Mouse (Mus musculus) adrenal gland, postnatal 4 days (tissue): ENCODE measurements around the gene Cd163. TPM values are rescaled to one million over a fixed set of nuclear protein-coding genes. Genes with fewer than 3 reads are reported as not detected.

Experiments used
- DNase-seq, 2 experiments: peaks; one replicate each; pipeline ENCODE4 v3.0.0; 2021 to 2022; ENCODE audit warnings: low spot score in 2 of 2, mixed read lengths in 2 of 2
- total RNA-seq, 2 experiments: library from RNA; stranded (reverse); gene quantifications; 2 replicates each; pipeline ENCODE4 v1.2.3; 2021

The Cd163 gene
- total RNA-seq, 2 experiments from 2014 or later: 19.5 to 20.2 TPM

DNA sequence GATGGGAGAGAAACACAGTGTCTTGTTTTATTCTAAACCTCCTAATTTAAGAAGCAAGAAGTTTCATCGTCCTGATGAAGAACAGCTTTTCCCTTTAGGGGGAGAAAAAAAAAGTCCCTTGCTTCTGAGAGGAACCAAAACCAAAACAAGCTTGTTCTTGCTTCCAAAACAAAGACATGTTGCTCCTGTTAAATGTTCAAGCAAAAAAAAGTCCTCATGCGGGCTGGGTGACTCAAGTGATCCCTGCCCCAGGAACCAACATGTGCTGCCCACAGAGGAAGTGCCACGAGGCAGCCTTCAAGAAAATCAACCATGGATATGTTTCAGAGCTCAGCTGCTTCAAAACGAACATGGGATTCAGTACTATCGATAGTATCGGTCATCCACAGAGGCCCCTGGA is 54.5 kb downstream of the Cd163 start:
- DNase-seq: no peak

DNA sequence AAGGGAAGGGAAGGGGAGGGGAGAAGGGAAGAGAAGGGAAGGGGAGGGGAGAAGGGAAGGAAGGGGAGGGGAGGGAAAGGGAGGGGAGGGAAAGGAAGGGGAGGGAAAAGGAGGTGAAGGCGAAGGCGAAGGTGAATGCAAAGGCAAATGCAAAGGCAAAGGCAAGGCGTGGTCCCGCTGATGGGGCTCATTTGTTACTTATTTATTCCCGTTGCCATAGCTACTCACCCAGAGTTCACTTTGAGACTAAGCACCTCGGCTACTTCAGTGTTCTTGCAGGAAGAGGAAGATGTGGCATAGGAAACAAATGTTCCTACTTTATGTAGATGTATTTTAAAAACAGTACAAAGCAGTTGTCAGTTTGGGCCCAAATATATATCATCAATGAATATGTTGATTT is 56.1 kb downstream of the Cd163 start:
- no peak for DNase-seq

DNA sequence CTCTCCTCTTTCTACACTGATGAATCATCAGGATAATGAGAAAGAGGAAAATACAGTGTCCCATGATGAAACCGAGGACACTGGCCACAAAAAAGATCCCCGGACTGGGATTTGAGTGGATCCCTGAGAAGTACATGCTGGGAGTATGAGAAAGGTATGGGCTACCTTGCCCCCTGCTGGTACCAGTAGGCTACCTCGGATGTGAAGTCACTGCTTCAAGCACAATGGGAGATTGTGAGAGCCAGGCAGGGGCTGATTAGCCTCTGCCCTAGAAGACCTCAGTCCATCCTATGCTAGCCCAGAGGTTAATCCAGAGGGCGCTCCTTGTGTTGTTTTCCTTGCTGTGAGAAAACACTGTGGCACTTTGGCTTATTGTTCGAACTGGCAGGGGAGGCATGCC is 59.9 kb downstream of the Cd163 start:
- DNase-seq: no peak

DNA sequence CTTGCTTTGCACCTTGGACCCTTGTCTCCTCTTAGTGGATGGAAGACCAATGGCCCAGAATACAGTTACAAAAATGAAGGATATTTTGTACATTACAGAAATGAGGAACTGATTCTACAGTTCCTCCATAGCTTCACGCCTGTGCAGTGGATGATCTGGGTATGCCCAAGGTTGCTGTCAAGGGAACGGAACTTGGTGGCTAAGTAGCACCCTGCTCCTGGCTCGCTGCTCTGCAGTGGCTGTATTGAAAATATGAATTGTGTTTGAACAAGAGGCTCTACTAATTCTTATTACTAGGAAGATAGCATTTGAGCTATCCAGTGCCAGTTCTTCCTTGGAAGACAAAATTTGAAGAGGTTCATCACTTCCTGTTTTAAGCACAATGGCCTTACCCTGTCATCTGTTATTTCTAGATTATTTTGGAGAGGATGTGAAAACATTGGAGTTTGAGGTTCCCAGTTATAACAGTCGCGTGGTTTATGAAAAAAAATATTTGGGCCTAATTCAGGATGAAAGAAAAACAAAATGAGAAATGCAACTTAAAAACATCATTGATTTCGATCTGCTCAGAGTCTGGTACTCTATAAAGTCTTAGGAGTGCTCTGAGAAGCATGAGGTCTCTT is 69.2 kb downstream of the Cd163 start:
- no peak for DNase-seq

DNA sequence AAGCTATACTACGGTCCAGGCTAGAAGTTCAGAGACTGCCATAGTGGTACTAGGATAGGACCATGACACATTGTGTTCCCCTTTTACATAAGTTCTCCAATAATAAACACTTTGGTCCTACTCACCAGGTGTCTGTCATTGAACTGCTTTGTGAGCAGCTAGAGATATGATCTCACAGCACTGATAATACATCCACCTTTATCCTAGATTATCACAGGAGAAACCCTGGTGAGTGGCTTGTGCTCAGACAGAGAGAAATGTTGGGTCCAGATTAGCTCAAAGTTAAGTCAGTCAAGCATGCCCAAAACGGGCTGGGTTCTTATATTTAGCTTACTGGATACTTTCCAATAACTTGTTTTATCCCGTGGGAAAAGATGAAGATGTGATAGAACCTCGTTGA is 70.2 kb downstream of the Cd163 start:
- no peak for DNase-seq

DNA sequence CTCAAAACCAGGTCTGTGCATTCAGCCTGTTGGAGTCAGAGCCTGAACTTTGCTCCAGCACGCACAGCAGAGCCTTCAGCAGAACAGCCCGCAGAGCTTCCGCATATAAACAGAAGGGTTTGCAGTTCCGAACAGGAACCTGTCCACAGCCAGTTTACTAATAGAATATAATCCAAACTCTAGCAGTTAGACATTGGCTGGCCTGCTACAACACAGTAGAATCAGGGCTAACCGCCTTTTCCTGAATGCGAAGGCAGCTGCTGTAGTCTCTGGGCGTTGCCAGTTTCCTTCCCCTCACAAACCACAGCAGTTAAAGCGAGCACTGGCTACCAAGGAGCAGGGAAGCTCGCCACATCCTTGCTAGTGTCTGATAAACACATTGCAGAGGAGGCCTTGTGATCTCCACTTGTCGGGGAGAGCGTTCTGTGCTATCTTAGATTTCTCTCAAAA is 71.0 kb downstream of the Cd163 start:
- no peak for DNase-seq

DNA sequence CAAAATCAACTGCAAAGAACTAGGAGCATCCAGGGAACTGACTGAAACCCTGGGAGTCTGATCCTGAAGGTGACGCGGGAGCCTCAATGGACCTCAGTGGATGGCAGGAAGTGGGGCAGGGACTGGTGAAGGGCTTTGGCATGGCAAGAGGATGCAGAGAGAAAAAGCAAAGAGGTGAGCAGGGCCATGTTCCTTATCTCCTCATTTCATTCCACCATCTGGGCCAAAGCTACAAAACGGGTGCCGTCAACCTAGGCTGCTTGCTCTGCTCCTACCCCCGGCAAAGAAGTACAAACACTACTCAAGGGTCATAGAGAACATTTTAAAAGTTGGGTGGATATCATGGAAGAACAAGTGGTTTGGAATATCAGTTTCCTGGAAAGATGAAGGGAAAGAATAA is 71.9 kb downstream of the Cd163 start:
- no peak for DNase-seq

DNA sequence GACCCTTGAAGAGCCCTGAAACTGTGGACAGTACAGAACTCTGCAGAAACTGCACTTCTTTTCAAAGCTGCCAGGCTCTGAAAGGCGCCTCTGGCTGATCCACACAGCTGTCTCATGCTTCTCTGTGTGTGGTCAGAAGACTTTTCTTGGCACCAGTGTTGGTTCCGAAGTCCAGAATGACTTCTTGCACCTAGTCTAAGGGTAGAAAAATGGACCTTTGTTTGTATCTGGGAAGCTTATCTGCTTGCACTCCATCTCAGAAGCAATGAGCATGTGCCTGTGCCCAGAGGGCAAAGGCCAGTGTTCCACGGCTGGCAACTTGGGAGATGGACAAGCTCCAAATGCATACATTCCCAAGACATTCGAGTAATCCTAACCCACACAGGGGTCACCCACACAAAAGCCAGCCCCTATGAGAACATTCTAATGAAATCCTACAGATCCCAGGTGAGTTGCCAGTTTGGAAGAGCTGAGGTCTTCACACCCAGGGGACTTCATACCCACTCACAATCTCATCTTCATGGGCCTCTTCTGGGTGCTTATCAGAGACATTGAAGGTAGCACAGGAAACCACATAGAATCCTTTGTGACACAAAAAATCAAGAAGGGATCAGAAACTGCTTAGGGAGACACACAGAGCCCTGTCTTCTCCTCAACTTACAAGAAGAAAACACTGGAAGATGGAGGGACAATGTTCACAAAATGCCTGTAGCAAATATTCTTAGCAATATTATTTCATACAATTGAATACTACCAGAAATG is 73.2 kb downstream of the Cd163 start:
- no peak for DNase-seq

DNA sequence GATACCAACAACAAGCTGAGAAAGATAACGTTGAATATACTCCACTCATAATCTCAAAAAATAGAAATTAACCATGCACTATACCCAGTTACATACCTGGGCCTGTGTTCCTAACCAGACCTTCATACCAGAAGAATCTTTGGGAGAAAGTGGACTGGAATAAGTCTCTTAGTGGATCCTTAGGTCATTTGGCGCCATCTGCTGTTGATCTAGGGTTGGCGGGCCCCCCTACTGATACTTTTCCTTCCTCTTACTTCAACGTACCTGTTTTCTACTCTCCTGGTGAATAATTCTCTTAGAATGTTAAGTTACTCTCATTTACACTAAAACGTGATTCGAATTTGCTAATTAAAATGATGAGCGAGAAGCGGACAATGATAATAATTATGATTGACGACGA is 74.9 kb downstream of the Cd163 start:
- DNase-seq: no peak

Other genes starting within 250 kb of the Cd163 start
- not detected for gene Vmn2r27, start 72.8 kb upstream of the Cd163 start, total RNA-seq
- gene Pex5, start 110.4 kb downstream of the Cd163 start, total RNA-seq: 10 to 100 TPM; 82.1 to 88.3 TPM
- gene Clstn3, start 160.1 kb downstream of the Cd163 start, total RNA-seq: 10 to 100 TPM; 33.9 to 35.3 TPM
- 10 to 100 TPM; 13.2 to 19.9 TPM for gene C1rl, start 188.5 kb downstream of the Cd163 start, total RNA-seq
- 10 to 100 TPM; 36.8 to 48.1 TPM for gene C1ra, start 207.7 kb downstream of the Cd163 start, total RNA-seq
- 10 to 100 TPM; 48.1 to 66.6 TPM for gene C1s1, start 237.7 kb downstream of the Cd163 start, total RNA-seq